Mouse (Mus musculus) G1E (cell line): ENCODE measurements at regions not wholly inside any gene's neighbourhood (a gene's known extent, or its start where the extent isn't known, plus 50 kb on each side); places are given as distances from the start of the nearest gene placed in this dataset.

Source experiments
- ATAC-seq: 2 replicates; pipeline ENCODE4 v1.8.0; 2016; ENCODE audit warnings: mild to moderate bottlenecking; ENCODE audit not compliant: insufficient number of reproducible peaks, poor library complexity, low FRiP score, severe bottlenecking; ENCODE audit errors: extremely low read depth
- DNase-seq: peaks from one replicate; pipeline ENCODE4 v3.0.0; 2012; ENCODE audit warnings: low spot score
- H3K27me3 ChIP-seq: 2 replicates; pipeline ENCODE4 v1.6.1; 2012; ENCODE audit warnings: mild to moderate bottlenecking, low read length, inconsistent platforms; ENCODE audit not compliant: insufficient read depth
- H3K36me3 ChIP-seq: replicated peaks from 2 replicates; pipeline ENCODE3; 2012; ENCODE audit warnings: mild to moderate bottlenecking, inconsistent platforms
- H3K4me1 ChIP-seq: 2 replicates; pipeline ENCODE4 v1.6.1; 2012; ENCODE audit warnings: low read depth, low read length, inconsistent platforms, mixed read lengths; ENCODE audit not compliant: insufficient read depth
- H3K4me3 ChIP-seq: 2 replicates; pipeline ENCODE4 v1.5.1; 2012; ENCODE audit warnings: low read depth, mild to moderate bottlenecking, inconsistent platforms, low read length, moderate library complexity, mixed read lengths
- H3K9me3 ChIP-seq: replicated peaks from 2 replicates; pipeline ENCODE4 v1.6.1; 2012; ENCODE audit warnings: inconsistent platforms
- CTCF ChIP-seq: IDR thresholded peaks from 2 replicates; pipeline ENCODE4 v1.5.1; 2012; ENCODE audit warnings: low read depth, low read length, inconsistent platforms, mixed read lengths
- GATA1 ChIP-seq: IDR thresholded peaks from 2 replicates; pipeline ENCODE4 v1.6.1; 2012; ENCODE audit warnings: borderline replicate concordance, low read length, inconsistent platforms, mixed read lengths
- GATA2 ChIP-seq: IDR thresholded peaks from 2 replicates; pipeline ENCODE4 v1.6.1; 2012; ENCODE audit warnings: low read depth, low read length, inconsistent platforms, borderline replicate concordance
- POLR2AphosphoS5 ChIP-seq: IDR thresholded peaks from 2 replicates; pipeline ENCODE4 v1.6.1; 2012; ENCODE audit warnings: low read depth, low read length, inconsistent platforms; ENCODE audit not compliant: insufficient replicate concordance
- TAL1 ChIP-seq: conservative IDR thresholded peaks from 2 replicates; pipeline ENCODE4 v1.6.1; 2012; ENCODE audit warnings: low read depth, low read length, inconsistent platforms, mixed read lengths

- Histone ChIP-seq H3K4me3 (no peak overlapping the region), H3K9me3 (peaks cover 72% of the 10 kb centered on the region), H3K27me3 (no peaks in the 10 kb centered on the region), H3K36me3 (no peaks in the 10 kb centered on the region), H3K4me1 (no peaks in the 10 kb centered on the region)
- TF ChIP-seq TAL1 (no peak), GATA2 (no peak), POLR2AphosphoS5 (no peak), GATA1 (no peak), CTCF (no peak)
- no peak for DNase-seq
- ATAC-seq: no peak
Measured at GRCm38 (mm10) chr13:60273331-60273730, 96.2 kb upstream of the Gas1 start.

DNA sequence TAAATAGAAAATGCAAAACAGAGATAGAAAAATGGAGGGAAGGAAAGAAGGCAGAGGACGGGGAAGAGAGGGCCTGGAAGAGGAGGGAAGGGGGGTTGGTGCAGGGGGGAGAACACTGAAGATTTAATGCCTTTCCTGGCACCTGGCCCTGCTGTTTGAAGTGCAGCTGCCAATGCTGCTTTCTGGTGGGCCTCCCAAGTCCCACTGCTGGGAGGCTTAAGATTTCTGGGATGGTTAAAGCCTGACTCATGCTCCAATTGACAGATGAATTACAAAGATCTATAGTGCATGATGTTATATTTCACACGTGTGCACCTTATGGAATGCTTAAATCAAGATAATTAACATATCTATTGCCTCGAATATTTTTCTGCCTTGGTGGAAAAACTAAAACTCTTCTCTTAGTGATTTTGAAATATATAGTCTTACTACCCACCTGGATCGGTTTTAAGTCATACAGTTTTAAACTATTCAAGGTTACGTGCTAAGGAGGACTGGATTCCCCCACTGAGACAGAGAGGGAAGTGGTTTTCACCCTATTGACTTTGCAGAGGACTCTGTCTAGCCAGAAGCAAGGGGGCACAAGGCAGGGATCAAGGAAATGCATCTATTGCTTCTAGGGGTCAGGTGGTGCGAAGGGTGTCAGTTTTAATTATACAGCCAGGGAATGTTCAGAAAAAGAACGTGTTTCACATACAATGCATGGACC lies 105.5 kb upstream of the Gas1 start:
- TF ChIP-seq GATA1 (no peak), GATA2 (no peak), TAL1 (no peak), POLR2AphosphoS5 (no peak), CTCF (no peak)
- H3K4me1 ChIP-seq: no peaks in the 10 kb centered on the region
- ATAC-seq (no peak), DNase-seq (no peak)
- H3K27me3 ChIP-seq: no peaks in the 10 kb centered on the region
- H3K36me3 ChIP-seq: no peaks in the 10 kb centered on the region
- H3K4me3 ChIP-seq: no peak overlapping the region
- peaks cover 50% of the 10 kb centered on the region for H3K9me3 ChIP-seq

DNA sequence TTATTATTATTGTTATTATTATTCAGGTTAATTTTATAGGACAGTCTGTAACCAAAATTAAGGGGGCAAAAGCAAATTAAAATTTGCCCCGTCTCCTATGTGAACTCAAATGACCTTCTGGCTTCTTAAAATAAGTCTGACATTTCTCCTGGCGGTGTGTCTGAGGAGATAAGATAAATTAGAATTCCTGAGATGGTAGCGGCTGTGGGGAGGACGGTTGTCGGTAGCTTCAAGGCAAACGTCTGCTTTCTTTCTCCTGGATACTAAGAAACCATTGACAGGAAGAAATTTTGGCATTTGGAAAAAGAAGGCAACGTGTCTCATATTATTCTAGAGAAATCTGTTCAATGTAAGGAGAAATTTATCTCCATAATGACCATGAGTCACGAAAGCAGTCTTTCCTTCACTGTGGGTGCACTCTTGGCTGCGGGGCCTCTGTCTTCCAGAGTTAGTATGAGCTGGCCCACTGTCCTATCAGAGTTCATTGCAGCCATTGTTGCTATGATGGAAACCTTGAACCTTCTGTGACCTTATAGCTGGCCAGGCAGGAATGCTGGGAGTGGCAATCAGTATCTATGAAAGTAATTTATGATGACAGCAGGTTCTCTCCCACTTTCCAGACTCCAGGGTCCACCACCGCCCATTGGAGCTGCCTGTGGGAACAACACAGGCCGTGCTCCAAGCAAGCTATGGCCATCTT lies 109.5 kb upstream of the Gas1 start:
- ATAC-seq (no peak), DNase-seq (no peak)
- Histone ChIP-seq H3K4me3 (no peak overlapping the region), H3K4me1 (no peaks in the 10 kb centered on the region), H3K36me3 (no peaks in the 10 kb centered on the region), H3K27me3 (no peaks in the 10 kb centered on the region), H3K9me3 (peaks cover 59% of the 10 kb centered on the region)
- TF ChIP-seq POLR2AphosphoS5 (no peak), GATA2 (no peak), TAL1 (no peak), CTCF (no peak), GATA1 (no peak)

GRCm38 (mm10) chr13:60289650-60290049 lies 112.5 kb upstream of the Gas1 start:
- DNase-seq: no peak
- Histone ChIP-seq H3K4me3 (no peak overlapping the region), H3K27me3 (no peaks in the 10 kb centered on the region), H3K9me3 (peaks cover 47% of the 10 kb centered on the region), H3K36me3 (no peaks in the 10 kb centered on the region), H3K4me1 (no peaks in the 10 kb centered on the region)
- TF ChIP-seq GATA2: no peak
- TF ChIP-seq POLR2AphosphoS5: no peak
- no peak for TF ChIP-seq GATA1
- no peak for TF ChIP-seq TAL1
- TF ChIP-seq CTCF: no peak
- no peak for ATAC-seq

GRCm38 (mm10) chr13:60290820-60291219 lies 113.7 kb upstream of the Gas1 start:
- no peak for TF ChIP-seq GATA2
- TF ChIP-seq POLR2AphosphoS5: no peak
- no peak for TF ChIP-seq TAL1
- TF ChIP-seq GATA1: no peak
- TF ChIP-seq CTCF: no peak
- no peak for DNase-seq
- H3K9me3 ChIP-seq: peaks cover 49% of the 10 kb centered on the region

DNA sequence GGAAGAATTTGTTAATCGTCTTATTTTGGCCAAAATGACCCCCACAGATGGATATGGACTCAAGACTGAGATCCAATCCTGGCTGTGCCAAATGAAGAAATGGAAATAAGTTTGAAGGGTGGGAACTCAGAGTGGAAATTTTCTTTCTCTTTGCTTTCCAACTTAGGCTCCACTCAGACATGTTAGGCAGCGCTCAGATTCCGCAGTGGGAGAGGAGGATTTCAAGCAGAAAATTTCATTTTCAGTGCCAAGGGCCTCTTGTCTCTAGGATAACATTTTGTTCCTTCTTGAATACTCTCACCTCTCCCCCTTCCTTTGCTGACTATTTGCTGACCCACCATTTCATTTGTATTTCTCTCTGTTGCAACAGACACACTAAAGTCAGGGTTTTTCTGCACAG lies 114.2 kb upstream of the Gas1 start:
- H3K9me3 ChIP-seq: peaks cover 50% of the 10 kb centered on the region
- no peak for DNase-seq
- no peak for ATAC-seq
- TF ChIP-seq TAL1: no peak
- H3K36me3 ChIP-seq: no peaks in the 10 kb centered on the region
- H3K4me1 ChIP-seq: no peaks in the 10 kb centered on the region
- no peaks in the 10 kb centered on the region for H3K27me3 ChIP-seq
- no peak overlapping the region for H3K4me3 ChIP-seq

More at GRCm38 (mm10) chr13:60290820-60291219, 113.7 kb upstream of the Gas1 start:
- H3K4me3 ChIP-seq: no peak overlapping the region
- ATAC-seq: no peak
- H3K36me3 ChIP-seq: no peaks in the 10 kb centered on the region
- H3K4me1 ChIP-seq: no peaks in the 10 kb centered on the region
- H3K27me3 ChIP-seq: no peaks in the 10 kb centered on the region
